In genomic region chr19:27028834-27029233, GRCm38 (mm10) we compare ENCODE assay signal across 8 mouse cellular contexts.
"Had no signal": no experiment of that assay in that cellular context is flagged by ENCODE, and none has a peak within 500 bp of the region (broad histone marks: within the 10 kb centered on the region; RNA-seq: fewer than 3 reads in every experiment).

No protein-coding gene starts in this region.

- DNase-seq: kidney, postnatal 14 days; layer of hippocampus, postnatal 36 days; left cerebral cortex, postnatal 4 days; lung, adult 18-20 months; lung, postnatal 36 days; right cerebral cortex, adult 18-20 months; right cerebral cortex, postnatal 25 days; thymus, postnatal 4 days had no signal
